Comparison of ENCODE assay signal across 8 mouse cellular contexts in genomic region chr16:25349626-25350025, GRCm38 (mm10).
DNase-seq lines count a peak whose midpoint lies in the region; ATAC-seq and TF ChIP-seq lines count a peak whose summit lies in the region.

No protein-coding gene starts in this region.

- 8% methylated on average over 3 of the region's 3 CpGs for WGBS in neural tube, embryonic 15.5 days
- under 1% methylated on average over 3 of the region's 3 CpGs for WGBS in kidney, embryonic 15.5 days
- 6% methylated on average over 3 of the region's 3 CpGs for WGBS in limb, embryonic 12.5 days
- WGBS in olfactory bulb, adult 2 months, result 5% methylated on average over 3 of the region's 3 CpGs

- H3K4me2 ChIP-seq in neural tube, embryonic 15.5 days, result no peak overlapping the region
- H3K4me2 ChIP-seq in kidney, embryonic 15.5 days, result no peak overlapping the region
- H3K4me2 ChIP-seq in limb, embryonic 12.5 days, result no peak overlapping the region

- H3K27me3 ChIP-seq in neural tube, embryonic 15.5 days (replicated peaks), result no peaks in the 10 kb centered on the region
- H3K27me3 ChIP-seq in kidney, embryonic 15.5 days, result no peaks in the 10 kb centered on the region
- H3K27me3 ChIP-seq in limb, embryonic 12.5 days, result no peaks in the 10 kb centered on the region; the same call in 1 of the 2 replicates

- ATAC-seq in neural tube, embryonic 15.5 days (ENCODE audit: low FRiP score), result no peak
- ATAC-seq in common myeloid progenitor, adult 5-6 weeks (replicated peaks; ENCODE audit: low read depth, poor library complexity, severe bottlenecking), result peak; percentile 76
- ATAC-seq in kidney, embryonic 15.5 days (replicated peaks; ENCODE audit: low FRiP score), result peak; percentile 56
- ATAC-seq in limb, embryonic 12.5 days (ENCODE audit: insufficient number of reproducible peaks, insufficient read depth, low FRiP score, low TSS enrichment, low read depth), result peak; percentile 59; the same call in 1 of the 2 replicates

- H3K9ac ChIP-seq in neural tube, embryonic 15.5 days (replicated peaks), result no peak overlapping the region
- H3K9ac ChIP-seq in kidney, embryonic 15.5 days, result no peak overlapping the region
- no peak overlapping the region for H3K9ac ChIP-seq in limb, embryonic 12.5 days (replicated peaks)

- H3K9me3 ChIP-seq in neural tube, embryonic 15.5 days (replicated peaks), result no peaks in the 10 kb centered on the region
- H3K9me3 ChIP-seq in kidney, embryonic 15.5 days (replicated peaks), result no peaks in the 10 kb centered on the region
- no peaks in the 10 kb centered on the region for H3K9me3 ChIP-seq in limb, embryonic 12.5 days

- 0 out of 2 replicates have a peak, but pooled peaks have one; percentile 25 for TF ChIP-seq CTCF in olfactory bulb, adult 2 months (IDR thresholded peaks at IDR 0.05; ENCODE audit: insufficient read depth, low read depth, low read length)

- H3K36me3 ChIP-seq in neural tube, embryonic 15.5 days, result no peaks in the 10 kb centered on the region
- H3K36me3 ChIP-seq in kidney, embryonic 15.5 days, result no peaks in the 10 kb centered on the region
- no peaks in the 10 kb centered on the region for H3K36me3 ChIP-seq in limb, embryonic 12.5 days

- no peak overlapping the region for H3K27ac ChIP-seq in neural tube, embryonic 15.5 days (replicated peaks)
- no peak overlapping the region for H3K27ac ChIP-seq in kidney, embryonic 15.5 days
- no peak overlapping the region for H3K27ac ChIP-seq in limb, embryonic 12.5 days
- H3K27ac ChIP-seq in olfactory bulb, adult 2 months (ENCODE audit: insufficient read depth, low read depth, low read length), result no peak overlapping the region

- no peaks in the 10 kb centered on the region for H3K4me1 ChIP-seq in neural tube, embryonic 15.5 days
- H3K4me1 ChIP-seq in kidney, embryonic 15.5 days, result no peaks in the 10 kb centered on the region
- H3K4me1 ChIP-seq in limb, embryonic 12.5 days (replicated peaks), result no peaks in the 10 kb centered on the region
- no peaks in the 10 kb centered on the region for H3K4me1 ChIP-seq in olfactory bulb, adult 2 months (ENCODE audit: control insufficient read depth, insufficient read depth, low read length)

- H3K4me3 ChIP-seq in neural tube, embryonic 15.5 days (replicated peaks), result no peak overlapping the region
- no peak overlapping the region for H3K4me3 ChIP-seq in kidney, embryonic 15.5 days (replicated peaks)
- H3K4me3 ChIP-seq in limb, embryonic 12.5 days (replicated peaks), result no peak overlapping the region
- no peak overlapping the region for H3K4me3 ChIP-seq in olfactory bulb, adult 2 months (ENCODE audit: insufficient read depth, low read depth, low read length)

- peak; percentile 50 for DNase-seq in neural tube, embryonic 10.5 days (ENCODE audit: extremely low spot score, low spot score)
- peak; percentile 61 for DNase-seq in gastrocnemius, postnatal 10 days
- peak; percentile 43 for DNase-seq in thymus, postnatal 14 days

- TF ChIP-seq POLR2A in olfactory bulb, adult 2 months (IDR thresholded peaks at IDR 0.05; ENCODE audit: insufficient read depth, low read depth, low read length), result no peak
